8 mouse cellular contexts compared by ENCODE assay signal in genomic region chr15:3509089-3509488, GRCm38 (mm10).
DNase-seq lines count a peak whose midpoint lies in the region; ATAC-seq and TF ChIP-seq lines count a peak whose summit lies in the region.

No protein-coding gene starts in this region.

- no peaks in the 10 kb centered on the region for H3K36me3 ChIP-seq in forebrain, embryonic 13.5 days (ENCODE audit: poor library complexity, severe bottlenecking)
- H3K36me3 ChIP-seq in forebrain, embryonic 10.5 days (replicated peaks) = no peaks in the 10 kb centered on the region
- H3K36me3 ChIP-seq in midbrain, postnatal 0 days (ENCODE audit: insufficient read depth, low read length) = no peaks in the 10 kb centered on the region
- no peaks in the 10 kb centered on the region for H3K36me3 ChIP-seq in midbrain, embryonic 10.5 days

- no peak overlapping the region for H3K27ac ChIP-seq in forebrain, embryonic 13.5 days
- no peak overlapping the region for H3K27ac ChIP-seq in forebrain, embryonic 10.5 days
- no peak overlapping the region for H3K27ac ChIP-seq in midbrain, postnatal 0 days (ENCODE audit: low read depth, low read length)
- no peak overlapping the region for H3K27ac ChIP-seq in midbrain, embryonic 10.5 days (replicated peaks)

- no peak overlapping the region for H3K4me2 ChIP-seq in forebrain, embryonic 13.5 days
- no peak overlapping the region for H3K4me2 ChIP-seq in midbrain, postnatal 0 days (ENCODE audit: low read depth, low read length, poor library complexity, severe bottlenecking)

- no peak overlapping the region for H3K4me3 ChIP-seq in forebrain, embryonic 13.5 days
- H3K4me3 ChIP-seq in forebrain, embryonic 10.5 days = no peak overlapping the region
- no peak overlapping the region for H3K4me3 ChIP-seq in midbrain, postnatal 0 days (ENCODE audit: low read depth, low read length)
- no peak overlapping the region for H3K4me3 ChIP-seq in midbrain, embryonic 10.5 days

- H3K27me3 ChIP-seq in forebrain, embryonic 13.5 days = no peaks in the 10 kb centered on the region
- no peaks in the 10 kb centered on the region for H3K27me3 ChIP-seq in forebrain, embryonic 10.5 days (ENCODE audit: poor library complexity, severe bottlenecking)
- H3K27me3 ChIP-seq in midbrain, postnatal 0 days (ENCODE audit: insufficient read depth, low read length) = no peaks in the 10 kb centered on the region
- H3K27me3 ChIP-seq in midbrain, embryonic 10.5 days (ENCODE audit: low read depth, poor library complexity, severe bottlenecking) = no peaks in the 10 kb centered on the region

- TF ChIP-seq CTCF in midbrain, postnatal 0 days (IDR thresholded peaks at IDR 0.05) = no peak

- 70% methylated on average over 3 of the region's 3 CpGs for WGBS in forebrain, embryonic 13.5 days
- 67% methylated on average over 3 of the region's 3 CpGs for WGBS in forebrain, embryonic 10.5 days
- WGBS in midbrain, postnatal 0 days = 64% methylated on average over 3 of the region's 3 CpGs
- WGBS in midbrain, embryonic 10.5 days = 63% methylated on average over 3 of the region's 3 CpGs

- no peak for DNase-seq in forebrain, embryonic 10.5 days (ENCODE audit: extremely low spot score, low spot score)
- DNase-seq in midbrain, postnatal 0 days (ENCODE audit: low spot score) = peak; percentile 50
- no peak for DNase-seq in midbrain, embryonic 10.5 days (ENCODE audit: low spot score)
- DNase-seq in heart, adult 18-20 months = peak; percentile 75 to 87
- DNase-seq in skeletal muscle tissue, adult 2 months (ENCODE audit: low read depth, low spot score) = peak; percentile 86
- DNase-seq in frontal cortex, postnatal 14 days (ENCODE audit: low spot score in 2 of 2) = no peak

- peak; percentile 51; the same call in 1 of the 2 replicates for ATAC-seq in forebrain, embryonic 13.5 days
- ATAC-seq in midbrain, postnatal 0 days (ENCODE audit: low FRiP score) = no peak
- no peak for ATAC-seq in monocyte, adult 5-6 weeks (replicated peaks; ENCODE audit: insufficient number of reproducible peaks, low FRiP score, low TSS enrichment, poor library complexity, severe bottlenecking)

- H3K4me1 ChIP-seq in forebrain, embryonic 13.5 days = no peaks in the 10 kb centered on the region
- H3K4me1 ChIP-seq in forebrain, embryonic 10.5 days = peaks cover 3% of the 10 kb centered on the region; the same call in 1 of the 2 replicates
- H3K4me1 ChIP-seq in midbrain, postnatal 0 days (ENCODE audit: insufficient read depth, low read length) = no peaks in the 10 kb centered on the region
- no peaks in the 10 kb centered on the region for H3K4me1 ChIP-seq in midbrain, embryonic 10.5 days

- no peaks in the 10 kb centered on the region for H3K9me3 ChIP-seq in forebrain, embryonic 13.5 days (replicated peaks)
- H3K9me3 ChIP-seq in forebrain, embryonic 10.5 days = no peaks in the 10 kb centered on the region
- no peaks in the 10 kb centered on the region for H3K9me3 ChIP-seq in midbrain, postnatal 0 days (ENCODE audit: low read length)
- H3K9me3 ChIP-seq in midbrain, embryonic 10.5 days (replicated peaks) = no peaks in the 10 kb centered on the region

- no peak overlapping the region for H3K9ac ChIP-seq in forebrain, embryonic 13.5 days
- no peak overlapping the region for H3K9ac ChIP-seq in midbrain, postnatal 0 days (replicated peaks; ENCODE audit: low read length, poor library complexity, severe bottlenecking)

Comparison
In these comparisons a context has a peak if more than half of its experiments do, and no peak if none do; other contexts are left out.
1. DNase-seq: peak in midbrain, postnatal 0 days (single experiment), heart, adult 18-20 months (2 of 2) and skeletal muscle tissue, adult 2 months (single experiment); none in forebrain, embryonic 10.5 days (single experiment), midbrain, embryonic 10.5 days (single experiment) and frontal cortex, postnatal 14 days (0 of 2).